Mouse (Mus musculus): ENCODE results near the gene Zfp809. TPM values are rescaled to one million over a fixed set of nuclear protein-coding genes. Genes with fewer than 3 reads are reported as not detected.

Zfp809 gene
- polyA plus RNA-seq, 1 experiment: 21.1 TPM

- DNase-seq (ENCODE audit: low read depth): no peak
These were observed 36.1 kb downstream of the Zfp809 start for GRCm38 (mm10) chr9:22261594-22261993.

DNA sequence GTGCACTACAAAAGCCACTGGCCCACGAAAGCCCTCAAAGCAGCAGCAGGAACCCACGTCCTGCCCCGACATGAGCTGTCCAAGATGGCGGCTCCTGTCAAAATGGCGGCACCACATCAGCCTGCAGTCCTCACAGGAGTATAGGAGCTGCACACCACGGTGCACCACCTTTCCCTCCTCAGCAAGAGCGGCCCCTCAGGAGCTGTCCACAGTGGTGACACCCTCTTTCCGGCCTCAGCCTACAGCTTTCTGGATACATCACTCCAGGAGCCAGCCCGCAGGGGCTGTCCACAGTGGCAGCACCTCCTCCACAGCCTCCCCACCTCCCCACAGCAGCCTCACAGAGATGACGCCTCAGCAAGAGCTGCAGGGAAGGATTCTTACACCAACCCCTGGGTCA, 37.1 kb downstream of the Zfp809 start:
- DNase-seq (ENCODE audit: low read depth): no peak

DNA sequence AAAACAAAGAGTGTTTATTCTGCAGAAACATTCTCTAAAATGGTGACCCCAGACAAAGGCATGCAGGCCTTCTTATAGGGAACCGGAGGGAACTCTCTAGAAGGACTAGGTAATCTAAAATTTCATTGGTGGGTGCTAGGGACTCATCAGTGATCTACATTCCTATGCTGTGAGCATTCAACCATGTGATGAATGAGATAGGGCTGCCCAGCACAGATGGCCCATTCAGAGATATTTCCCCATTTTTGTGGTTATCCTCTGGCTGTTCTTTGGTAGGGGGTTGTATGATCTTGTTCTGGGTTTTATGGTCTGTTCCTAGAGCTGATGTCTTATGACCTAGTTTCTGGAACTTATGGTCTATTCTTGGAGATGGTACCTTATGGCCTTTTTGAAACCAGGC, 43.4 kb downstream of the Zfp809 start:
- DNase-seq (ENCODE audit: low read depth): no peak

- no peak for DNase-seq (ENCODE audit: low read depth)
These were observed 53.2 kb downstream of the Zfp809 start for GRCm38 (mm10) chr9:22278733-22279132.

Other genes with a start within 250 kb of the Zfp809 start
- gene Rgl3, start 236.3 kb upstream of the Zfp809 start, polyA plus RNA-seq (2012; rRNA removed): 30.4 and 37.1 TPM in 2 replicates
- 0.66 and 1.2 TPM in 2 replicates for gene Ccdc151, start 223.1 kb upstream of the Zfp809 start, polyA plus RNA-seq (2012; rRNA removed)
- gene Prkcsh, start 222.9 kb upstream of the Zfp809 start, polyA plus RNA-seq (2012; rRNA removed): 72.1 and 108 TPM in 2 replicates
- 0.05 and 0.20 TPM in 2 replicates for gene Elavl3, start 173.7 kb upstream of the Zfp809 start, polyA plus RNA-seq (2012; rRNA removed)
- not detected in 2 replicates for gene Gm49318, start 154.5 kb upstream of the Zfp809 start, polyA plus RNA-seq (2012; rRNA removed)
- gene Zfp653, start 154.3 kb upstream of the Zfp809 start, polyA plus RNA-seq (2012; rRNA removed): 12.7 and 15.7 TPM in 2 replicates
- 43.8 and 48.3 TPM in 2 replicates for gene Ecsit, start 140.3 kb upstream of the Zfp809 start, polyA plus RNA-seq (2012; rRNA removed)
- gene Cnn1, start 126.5 kb upstream of the Zfp809 start, polyA plus RNA-seq (2012; rRNA removed): 145 and 181 TPM in 2 replicates
- 145 and 171 TPM in 2 replicates for gene Elof1, start 108.5 kb upstream of the Zfp809 start, polyA plus RNA-seq (2012; rRNA removed)
- gene Acp5, start 90.0 kb upstream of the Zfp809 start, polyA plus RNA-seq (2012; rRNA removed): 256 and 495 TPM in 2 replicates
- 96.3 and 128 TPM in 2 replicates for gene Pigyl, start 68.9 kb upstream of the Zfp809 start, polyA plus RNA-seq (2012; rRNA removed)
- gene Zfp872, start 37.6 kb upstream of the Zfp809 start, polyA plus RNA-seq (2012; rRNA removed): 0.93 and 1.0 TPM in 2 replicates
- gene Zfp599, start 34.2 kb downstream of the Zfp809 start, polyA plus RNA-seq (2012; rRNA removed): 0.26 and 0.30 TPM in 2 replicates
- gene Zfp810, start 81.9 kb downstream of the Zfp809 start, polyA plus RNA-seq (2012; rRNA removed): 11.2 and 13.2 TPM in 2 replicates
- gene Anln, start 163.5 kb downstream of the Zfp809 start, polyA plus RNA-seq (2012; rRNA removed): 1.6 and 1.9 TPM in 2 replicates
- gene 9530077C05Rik, start 185.8 kb downstream of the Zfp809 start, polyA plus RNA-seq (2012; rRNA removed): 2.0 and 2.9 TPM in 2 replicates
- gene Gm17545, start 228.6 kb downstream of the Zfp809 start, polyA plus RNA-seq (2012; rRNA removed): not detected in 2 replicates
- 38.0 and 55.2 TPM in 2 replicates for gene Rp9, start 244.0 kb downstream of the Zfp809 start, polyA plus RNA-seq (2012; rRNA removed)